Mouse (Mus musculus): ENCODE results near the gene Pde8b.

- TF ChIP-seq EP300 (optimal IDR thresholded peaks at IDR 0.05) (no peak), CTCF (IDR thresholded peaks at IDR 0.05; ENCODE audit: low read depth) (no peak)
These were observed 229.9 kb downstream of the Pde8b start for GRCm38 (mm10) chr13:95020216-95020615.

Measured in stomach, postnatal 0 days (tissue).